Mouse (Mus musculus) stomach, postnatal 0 days (tissue): ENCODE measurements around the gene Chn2.

ENCODE experiments used
- CTCF ChIP-seq: IDR thresholded peaks from 2 replicates; pipeline ENCODE4 v1.5.1; 2016; ENCODE audit warnings: antibody characterized with exemption, low read depth, mild to moderate bottlenecking, moderate library complexity
- EP300 ChIP-seq: optimal IDR thresholded peaks from 2 replicates; pipeline ENCODE3; 2016; ENCODE audit warnings: antibody characterized with exemption

DNA sequence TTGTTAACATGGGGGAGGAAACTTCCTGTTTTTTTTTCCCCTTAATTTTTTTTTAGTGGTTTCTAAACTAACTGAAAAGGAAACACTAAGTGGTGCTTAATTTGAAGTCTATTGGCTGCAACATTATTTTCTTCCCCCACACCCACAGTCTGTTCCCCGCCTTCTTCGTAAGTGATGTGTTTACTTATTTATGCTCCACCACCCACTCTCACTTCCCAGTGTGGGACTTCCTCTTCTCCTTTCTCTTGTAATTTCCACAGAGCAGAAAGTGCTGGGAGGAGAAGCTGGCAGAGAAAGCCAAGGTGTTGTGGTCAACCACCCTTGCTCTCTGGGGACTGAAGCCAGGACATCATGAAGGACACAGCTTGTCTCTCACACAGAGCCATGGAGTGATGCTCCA lies 43.2 kb downstream of the Chn2 start:
- TF ChIP-seq CTCF, result no peak
- no peak for TF ChIP-seq EP300
